Mouse (Mus musculus) embryonic fibroblast, embryonic 13.5 days (primary cell): ENCODE data around the gene Rad54l2.

ENCODE experiments used
- CTCF ChIP-seq: IDR thresholded peaks from 2 replicates; pipeline ENCODE4 v1.5.1; 2011; ENCODE audit warnings: mild to moderate bottlenecking, control low read depth, low read length, moderate library complexity, borderline replicate concordance; ENCODE audit not compliant: insufficient read depth
- POLR2A ChIP-seq: IDR thresholded peaks from 2 replicates; pipeline ENCODE4 v1.6.1; 2011; ENCODE audit warnings: low read depth, mild to moderate bottlenecking, control low read depth, low read length, moderate library complexity

DNA sequence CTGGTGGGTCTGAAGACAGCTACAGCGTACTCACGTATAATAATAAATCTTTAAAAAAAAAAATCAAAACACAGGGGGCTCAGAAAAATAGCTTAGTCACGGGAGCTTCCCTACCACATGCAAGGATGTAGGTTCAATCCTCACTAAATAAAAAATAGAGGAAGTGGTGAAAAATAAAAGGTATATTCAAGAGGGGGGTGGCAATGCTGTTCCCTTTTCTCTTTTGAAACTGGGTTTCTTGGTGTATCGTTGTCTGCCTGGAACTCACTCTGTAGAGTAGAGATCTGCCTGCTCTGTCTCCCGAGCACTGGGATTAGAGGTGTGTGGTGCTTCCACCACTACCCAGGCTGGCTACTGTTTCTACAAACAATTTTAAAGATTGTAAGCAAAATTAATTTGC lies 19.2 kb downstream of the Rad54l2 start:
- no peak for TF ChIP-seq POLR2A
- no peak for TF ChIP-seq CTCF
